Mouse (Mus musculus) MN1 (cell line): ENCODE results near the gene Rnase12.
"Not testable (repeated sequence)": the region's sequence is repeated elsewhere in the genome, so short reads cannot be mapped to it uniquely, and the experiment has no call there.

ENCODE experiments used
- DNase-seq: peaks from one replicate; pipeline ENCODE4 v3.0.0-alpha.2; 2016; ENCODE audit warnings: low spot score

Gene Rnase12

GRCm38 (mm10) chr14:51017256-51017655 lies 40.2 kb downstream of the Rnase12 start:
- no peak for DNase-seq

- DNase-seq: no peak
These were observed 41.7 kb downstream of the Rnase12 start for GRCm38 (mm10) chr14:51015780-51016179.

GRCm38 (mm10) chr14:51014724-51015123 lies 42.7 kb downstream of the Rnase12 start:
- DNase-seq: not testable (repeated sequence)

GRCm38 (mm10) chr14:51009572-51009971 lies 47.9 kb downstream of the Rnase12 start:
- DNase-seq: no peak

DNA sequence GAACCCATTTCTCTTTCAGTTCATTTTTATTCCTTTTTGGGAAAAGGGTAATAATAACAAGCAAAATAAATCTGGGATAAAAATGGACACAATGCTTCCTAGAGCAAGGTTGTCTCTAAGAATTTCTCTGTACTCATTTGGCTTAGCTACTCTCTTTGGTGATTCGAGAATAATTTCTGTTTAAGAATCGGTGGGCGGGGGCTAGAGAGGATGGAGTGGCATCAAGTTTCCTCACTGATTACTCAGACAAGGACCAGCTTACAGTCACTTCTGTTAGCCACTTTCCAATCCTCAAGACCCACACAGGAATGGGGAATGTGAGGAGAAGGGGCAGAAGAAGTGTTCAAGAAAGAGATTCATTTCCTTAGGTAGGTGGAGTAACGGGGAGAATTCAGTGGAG lies 48.7 kb downstream of the Rnase12 start:
- no peak for DNase-seq

- no peak for DNase-seq
These were observed 49.3 kb downstream of the Rnase12 start for GRCm38 (mm10) chr14:51007914-51008713.

GRCm38 (mm10) chr14:51007152-51007801 lies 50.2 kb downstream of the Rnase12 start, which contains the start of gene Rnase10:
Rnase10 (plus strand) TSS chr14:51007751.
- no peak for DNase-seq
